Mouse (Mus musculus): Measurements from ENCODE around the gene Snx25. TPM values are rescaled to one million over a fixed set of nuclear protein-coding genes. Genes with fewer than 3 reads are reported as not detected.
"Not testable (repeated sequence)": the region's sequence is repeated elsewhere in the genome, so short reads cannot be mapped to it uniquely, and the experiment has no call there.

Snx25 gene
- polyA plus RNA-seq, 1 experiment from 2014 or later, result 2.7 TPM

GRCm38 (mm10) chr8:46119176-46119575 is 32.8 kb downstream of the Snx25 start:
- no peak for DNase-seq (ENCODE audit: extremely low spot score, low spot score)
- H3K9me3 ChIP-seq, result no peaks in the 10 kb centered on the region
- no peak overlapping the region for H3K4me3 ChIP-seq
- no peak overlapping the region for H3K27ac ChIP-seq
- H3K27me3 ChIP-seq (ENCODE audit: poor library complexity, severe bottlenecking), result no peaks in the 10 kb centered on the region
- peaks cover 23% of the 10 kb centered on the region for H3K36me3 ChIP-seq (replicated peaks)
- 95% methylated on average over 3 of the region's 3 CpGs for whole genome bisulfite sequencing
- no peaks in the 10 kb centered on the region for H3K4me1 ChIP-seq

DNA sequence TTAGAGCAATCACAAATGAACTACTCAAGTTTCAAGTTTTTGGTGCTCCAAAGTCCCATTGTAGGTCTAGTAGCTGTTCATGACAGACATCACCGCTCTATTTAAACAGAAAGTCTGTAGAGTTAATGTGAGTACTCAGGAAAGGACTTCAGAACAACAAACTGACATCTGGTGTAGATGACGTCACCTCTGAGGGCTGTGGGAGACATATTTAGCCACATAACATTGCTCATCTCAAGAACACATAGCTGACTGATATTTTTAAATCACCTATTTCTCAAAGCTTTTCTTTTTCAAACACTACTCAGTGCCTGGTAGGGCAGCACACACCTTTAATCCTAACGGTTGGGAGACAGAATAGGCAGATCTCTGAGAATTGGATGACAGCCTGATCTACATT is 34.8 kb downstream of the Snx25 start:
- 90% methylated on average over 3 of the region's 3 CpGs for WGBS
- no peak overlapping the region for H3K27ac ChIP-seq
- no peak for DNase-seq (ENCODE audit: extremely low spot score, low spot score)
- H3K27me3 ChIP-seq (ENCODE audit: poor library complexity, severe bottlenecking), result no peaks in the 10 kb centered on the region
- H3K9me3 ChIP-seq, result no peaks in the 10 kb centered on the region
- no peak overlapping the region for H3K4me3 ChIP-seq
- peaks cover 21% of the 10 kb centered on the region for H3K36me3 ChIP-seq (replicated peaks)
- no peaks in the 10 kb centered on the region for H3K4me1 ChIP-seq

DNA sequence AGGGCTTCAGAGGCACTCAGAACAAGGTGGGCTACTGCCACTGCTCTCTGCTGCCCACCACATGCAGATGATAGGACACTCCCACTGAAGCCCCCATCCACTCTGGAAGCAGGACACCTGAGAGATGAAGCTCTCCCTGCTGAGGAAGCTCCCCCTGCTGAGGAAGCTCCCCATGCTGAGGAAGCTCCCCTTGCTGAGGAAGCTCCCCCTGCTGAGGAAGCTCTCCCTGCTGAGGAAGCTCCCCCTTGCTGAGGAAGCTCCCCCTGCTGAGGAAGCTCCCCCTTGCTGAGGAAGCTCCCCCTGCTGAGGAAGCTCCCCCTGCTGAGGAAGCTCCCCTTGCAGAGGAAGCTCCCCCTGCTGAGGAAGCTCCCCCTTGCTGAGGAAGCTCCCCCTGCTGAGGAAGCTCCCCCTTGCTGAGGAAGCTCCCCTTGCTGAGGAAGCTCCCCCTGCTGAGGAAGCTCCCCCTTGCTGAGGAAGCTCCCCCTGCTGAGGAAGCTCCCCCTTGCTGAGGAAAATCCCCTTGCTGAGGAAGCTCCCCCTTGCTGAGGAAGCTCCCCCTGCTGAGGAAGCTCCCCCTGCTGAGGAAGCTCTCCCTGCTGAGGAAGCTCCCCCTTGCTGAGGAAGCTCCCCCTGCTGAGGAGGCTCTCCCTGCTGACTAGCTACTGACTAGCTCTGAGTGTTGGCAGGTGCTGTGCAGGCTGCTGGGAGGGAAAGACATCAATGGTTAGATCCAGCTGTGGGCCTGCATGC is 38.4 kb downstream of the Snx25 start:
- not testable (repeated sequence) for H3K9me3 ChIP-seq; DNase-seq (ENCODE audit: extremely low spot score, low spot score); H3K4me3 ChIP-seq; H3K27me3 ChIP-seq (ENCODE audit: poor library complexity, severe bottlenecking); H3K4me1 ChIP-seq; H3K27ac ChIP-seq
- peaks cover 11% of the 10 kb centered on the region for H3K36me3 ChIP-seq (replicated peaks)

DNA sequence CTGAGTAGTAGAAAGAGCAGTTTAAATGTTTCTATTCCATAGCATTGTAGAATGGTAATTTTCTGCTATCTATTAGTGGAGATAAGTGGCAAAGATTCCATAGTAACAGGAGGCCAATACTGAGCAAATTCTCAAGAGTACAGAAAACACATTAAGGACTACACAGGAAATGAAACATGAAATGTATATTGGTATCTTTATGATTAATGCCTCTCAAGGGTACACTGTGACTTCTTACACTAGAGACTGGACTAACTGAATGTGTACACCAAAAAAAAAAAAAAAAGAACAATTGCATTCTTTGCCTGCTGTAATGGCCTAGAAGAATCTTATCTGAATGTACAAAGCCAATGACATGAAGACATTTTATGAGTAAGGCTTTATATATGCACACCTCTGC is 44.3 kb downstream of the Snx25 start:
- Histone ChIP-seq H3K4me1 (no peaks in the 10 kb centered on the region), H3K27me3 (ENCODE audit: poor library complexity, severe bottlenecking) (no peaks in the 10 kb centered on the region), H3K9me3 (peaks cover 3% of the 10 kb centered on the region; the same call in 1 of the 2 replicates), H3K4me3 (no peak overlapping the region), H3K36me3 (replicated peaks) (peaks cover 20% of the 10 kb centered on the region), H3K27ac (no peak overlapping the region)
- no peak for DNase-seq (ENCODE audit: extremely low spot score, low spot score)

GRCm38 (mm10) chr8:46103434-46103833 is 48.5 kb downstream of the Snx25 start:
- Histone ChIP-seq H3K4me3 (no peak overlapping the region), H3K27me3 (ENCODE audit: poor library complexity, severe bottlenecking) (no peaks in the 10 kb centered on the region), H3K27ac (no peak overlapping the region), H3K9me3 (peaks cover 13% of the 10 kb centered on the region; the same call in 1 of the 2 replicates), H3K36me3 (replicated peaks) (peaks cover 60% of the 10 kb centered on the region), H3K4me1 (no peaks in the 10 kb centered on the region)
- DNase-seq (ENCODE audit: extremely low spot score, low spot score), result no peak
- WGBS, result 95% methylated on average over 11 of the region's 11 CpGs

GRCm38 (mm10) chr8:46092667-46093360 is 59.1 kb downstream of the Snx25 start:
- no peak overlapping the region for H3K4me3 ChIP-seq
- 90% methylated on average over 6 of the region's 6 CpGs for WGBS
- no peaks in the 10 kb centered on the region for H3K27me3 ChIP-seq (ENCODE audit: poor library complexity, severe bottlenecking)
- H3K9me3 ChIP-seq, result no peaks in the 10 kb centered on the region
- H3K27ac ChIP-seq, result no peak overlapping the region
- peaks cover 17% of the 10 kb centered on the region for H3K36me3 ChIP-seq (replicated peaks)
- no peak for DNase-seq (ENCODE audit: extremely low spot score, low spot score)
- H3K4me1 ChIP-seq, result no peaks in the 10 kb centered on the region

DNA sequence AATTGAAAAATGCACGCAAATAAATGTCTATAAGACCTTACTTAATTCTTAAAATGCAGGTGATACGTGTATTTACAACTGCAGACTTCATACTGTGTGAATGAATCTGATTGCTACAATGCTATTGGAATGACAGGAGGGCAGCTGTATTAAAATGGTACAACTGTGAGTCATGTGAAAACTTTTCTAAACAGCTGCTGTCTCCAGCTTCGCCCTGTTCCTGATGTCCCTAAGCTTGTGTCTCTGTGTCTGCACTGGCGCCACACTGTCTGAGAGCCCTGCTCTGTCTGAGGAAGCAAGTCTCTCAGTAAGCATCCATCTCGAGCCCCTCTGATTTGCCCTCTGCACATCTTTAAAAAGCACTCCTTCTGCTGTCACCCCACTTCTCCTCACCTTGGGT is 68.8 kb downstream of the Snx25 start:
- no peak overlapping the region for H3K27ac ChIP-seq
- no peaks in the 10 kb centered on the region for H3K27me3 ChIP-seq (ENCODE audit: poor library complexity, severe bottlenecking)
- 75% methylated on average over 5 of the region's 5 CpGs for WGBS
- no peak for DNase-seq (ENCODE audit: extremely low spot score, low spot score)
- no peaks in the 10 kb centered on the region for H3K4me1 ChIP-seq
- H3K4me3 ChIP-seq, result no peak overlapping the region
- H3K36me3 ChIP-seq (replicated peaks), result no peaks in the 10 kb centered on the region; the same call in 1 of the 2 replicates
- no peaks in the 10 kb centered on the region for H3K9me3 ChIP-seq

GRCm38 (mm10) chr8:46081030-46081429 is 70.9 kb downstream of the Snx25 start:
- Histone ChIP-seq H3K27me3 (ENCODE audit: poor library complexity, severe bottlenecking) (no peaks in the 10 kb centered on the region), H3K4me1 (no peaks in the 10 kb centered on the region), H3K27ac (no peak overlapping the region), H3K4me3 (no peak overlapping the region), H3K9me3 (no peaks in the 10 kb centered on the region), H3K36me3 (replicated peaks) (no peaks in the 10 kb centered on the region; the same call in 1 of the 2 replicates)
- DNase-seq (ENCODE audit: extremely low spot score, low spot score), result no peak
- WGBS, result 84% methylated on average over 2 of the region's 2 CpGs

DNA sequence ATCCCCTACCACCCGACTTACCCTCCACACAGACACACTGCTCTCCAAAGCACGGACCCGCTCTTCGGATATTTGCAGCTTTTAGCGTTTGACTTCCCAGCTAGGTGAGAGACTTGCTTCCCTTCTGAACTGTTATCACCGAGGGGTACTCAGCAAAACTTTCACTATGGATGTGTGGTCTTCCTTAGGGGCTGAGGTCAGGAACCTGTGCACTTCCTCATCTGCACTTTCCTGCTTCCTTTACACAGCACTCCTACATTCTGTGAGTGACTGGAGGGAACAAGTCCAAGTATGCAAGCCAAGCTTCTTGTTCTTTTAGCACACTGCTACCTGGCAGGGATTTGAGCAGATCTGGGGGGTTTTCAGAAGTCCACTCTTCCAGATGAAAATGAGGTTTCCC is 73.1 kb downstream of the Snx25 start:
- Histone ChIP-seq H3K27me3 (ENCODE audit: poor library complexity, severe bottlenecking) (no peaks in the 10 kb centered on the region), H3K4me1 (no peaks in the 10 kb centered on the region), H3K27ac (no peak overlapping the region), H3K9me3 (no peaks in the 10 kb centered on the region), H3K36me3 (replicated peaks) (no peaks in the 10 kb centered on the region; the same call in 1 of the 2 replicates), H3K4me3 (no peak overlapping the region)
- 86% methylated on average over 6 of the region's 6 CpGs for WGBS
- DNase-seq (ENCODE audit: extremely low spot score, low spot score), result no peak

DNA sequence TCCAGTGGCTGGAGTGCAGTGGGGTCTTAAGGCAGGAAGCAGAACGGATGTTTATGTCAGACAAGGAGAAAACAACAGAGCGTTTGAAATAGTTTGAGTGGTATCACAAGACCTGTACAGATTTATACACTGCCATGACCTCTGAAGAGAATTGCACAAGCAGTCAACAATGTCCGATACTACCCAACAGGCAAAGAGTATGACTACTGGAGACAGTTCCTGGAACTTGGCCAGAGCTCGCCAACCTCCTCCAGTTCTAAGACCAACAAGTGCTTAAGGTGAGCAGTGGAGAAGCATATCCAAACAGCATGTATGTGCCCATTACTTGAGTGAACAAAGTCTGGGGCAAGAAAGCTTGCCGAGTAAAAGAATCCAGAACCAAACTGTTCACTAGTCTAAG is 76.7 kb downstream of the Snx25 start:
- no peak overlapping the region for H3K4me3 ChIP-seq
- no peaks in the 10 kb centered on the region; the same call in 1 of the 2 replicates for H3K36me3 ChIP-seq (replicated peaks)
- H3K27me3 ChIP-seq (ENCODE audit: poor library complexity, severe bottlenecking), result no peaks in the 10 kb centered on the region
- no peaks in the 10 kb centered on the region for H3K4me1 ChIP-seq
- DNase-seq (ENCODE audit: extremely low spot score, low spot score), result no peak
- no peak overlapping the region for H3K27ac ChIP-seq
- 93% methylated on average over 5 of the region's 5 CpGs for WGBS
- H3K9me3 ChIP-seq, result no peaks in the 10 kb centered on the region

GRCm38 (mm10) chr8:46073540-46074140 is 78.3 kb downstream of the Snx25 start:
- no peaks in the 10 kb centered on the region for H3K27me3 ChIP-seq (ENCODE audit: poor library complexity, severe bottlenecking)
- WGBS, result 89% methylated on average over 2 of the region's 2 CpGs
- no peaks in the 10 kb centered on the region; the same call in 1 of the 2 replicates for H3K36me3 ChIP-seq (replicated peaks)
- H3K4me1 ChIP-seq, result no peaks in the 10 kb centered on the region
- no peak overlapping the region for H3K27ac ChIP-seq
- H3K4me3 ChIP-seq, result no peak overlapping the region
- no peaks in the 10 kb centered on the region for H3K9me3 ChIP-seq
- no peak for DNase-seq (ENCODE audit: extremely low spot score, low spot score)

GRCm38 (mm10) chr8:46072798-46073197 is 79.2 kb downstream of the Snx25 start:
- no peaks in the 10 kb centered on the region for H3K9me3 ChIP-seq
- no peak overlapping the region for H3K4me3 ChIP-seq
- no peak overlapping the region for H3K27ac ChIP-seq
- peaks cover 3% of the 10 kb centered on the region; the same call in 1 of the 2 replicates for H3K36me3 ChIP-seq (replicated peaks)
- no peaks in the 10 kb centered on the region for H3K4me1 ChIP-seq
- DNase-seq (ENCODE audit: extremely low spot score, low spot score), result no peak
- no peaks in the 10 kb centered on the region for H3K27me3 ChIP-seq (ENCODE audit: poor library complexity, severe bottlenecking)
- WGBS, result 91% methylated on average over 5 of the region's 5 CpGs

DNA sequence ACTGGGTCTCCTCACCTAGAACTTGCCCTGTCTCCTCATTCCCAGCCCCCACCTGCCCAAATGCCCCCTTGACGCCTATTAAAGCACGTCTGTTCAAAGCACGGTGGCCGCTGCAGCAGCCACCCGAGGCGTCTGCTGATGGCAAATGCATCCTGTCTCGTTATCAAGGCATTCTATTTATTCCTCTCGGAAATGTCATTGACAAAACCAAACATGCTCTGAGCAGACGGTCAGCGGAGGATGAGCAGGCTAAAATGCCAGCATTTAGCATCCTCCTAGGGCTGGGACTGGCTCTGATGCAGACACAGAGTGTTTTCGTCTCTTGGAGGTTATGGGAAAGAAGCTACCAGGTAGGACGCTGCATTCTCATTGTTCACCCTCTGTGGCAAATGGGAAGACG is 111.7 kb downstream of the Snx25 start:
- Histone ChIP-seq H3K27me3 (ENCODE audit: poor library complexity, severe bottlenecking) (no peaks in the 10 kb centered on the region), H3K9me3 (no peaks in the 10 kb centered on the region), H3K36me3 (replicated peaks) (peaks cover 25% of the 10 kb centered on the region), H3K4me1 (peaks cover 4% of the 10 kb centered on the region; the same call in 1 of the 2 replicates), H3K4me3 (no peak overlapping the region), H3K27ac (no peak overlapping the region)
- no peak for DNase-seq (ENCODE audit: extremely low spot score, low spot score)
- WGBS, result 81% methylated on average over 13 of the region's 13 CpGs
